Mouse (Mus musculus) bone marrow macrophage, adult 2 months (primary cell): ENCODE results near the gene Ctss. TPM values are rescaled to one million over a fixed set of nuclear protein-coding genes. Genes with fewer than 3 reads are reported as not detected.
"Not testable (repeated sequence)": the region's sequence is repeated elsewhere in the genome, so short reads cannot be mapped to it uniquely, and the experiment has no call there.

Experiments used
- H3K27ac ChIP-seq: 2 replicates; pipeline ENCODE4 v1.5.1; 2012; ENCODE audit warnings: low read depth, low read length; ENCODE audit not compliant: insufficient read depth
- H3K4me1 ChIP-seq: 2 replicates; pipeline ENCODE4 v1.6.1; 2012; ENCODE audit warnings: low read length; ENCODE audit not compliant: control insufficient read depth, insufficient read depth
- H3K4me3 ChIP-seq: 2 replicates; pipeline ENCODE4 v1.5.1; 2012; ENCODE audit warnings: mild to moderate bottlenecking, low read length, moderate library complexity; ENCODE audit not compliant: insufficient read depth
- CTCF ChIP-seq: IDR thresholded peaks from 2 replicates; pipeline ENCODE4 v1.5.1; 2012; ENCODE audit warnings: low read depth, mild to moderate bottlenecking, low read length, moderate library complexity
- POLR2A ChIP-seq: IDR thresholded peaks from 2 replicates; pipeline ENCODE4 v1.6.1; 2012; ENCODE audit warnings: mild to moderate bottlenecking, low read depth, low read length, borderline replicate concordance
- polyA plus RNA-seq: library from polyadenylated mRNA; stranded (reverse); fragments of >200 nt; gene quantifications from 2 replicates; pipeline ENCODE4 v1.2.4, GENCODE M21; 2012; ENCODE audit not compliant: missing spikeins, insufficient read depth, insufficient read length

The Ctss gene
- polyA plus RNA-seq, 1 experiment: 5,285 TPM

GRCm38 (mm10) chr3:95529814-95530213 lies 3.2 kb downstream of the Ctss start:
- Histone ChIP-seq H3K4me1 (peaks cover 23% of the 10 kb centered on the region), H3K27ac (peak overlapping the region; percentile 79), H3K4me3 (peak overlapping the region; percentile 37)
- TF ChIP-seq POLR2A (no peak), CTCF (no peak)

GRCm38 (mm10) chr3:95531025-95531424 lies 4.4 kb downstream of the Ctss start:
- H3K27ac ChIP-seq: 0 out of 2 replicates have a peak overlapping the region, but pooled peaks have one; percentile 5
- no peak overlapping the region for H3K4me3 ChIP-seq
- H3K4me1 ChIP-seq: peaks cover 21% of the 10 kb centered on the region
- TF ChIP-seq POLR2A: no peak
- TF ChIP-seq CTCF: no peak

GRCm38 (mm10) chr3:95533364-95533763 lies 6.8 kb downstream of the Ctss start:
- no peak overlapping the region for H3K4me3 ChIP-seq
- no peak overlapping the region for H3K27ac ChIP-seq
- TF ChIP-seq POLR2A (no peak), CTCF (no peak)
- H3K4me1 ChIP-seq: peaks cover 18% of the 10 kb centered on the region

GRCm38 (mm10) chr3:95534927-95535326 lies 8.3 kb downstream of the Ctss start:
- no peak overlapping the region for H3K4me3 ChIP-seq
- TF ChIP-seq POLR2A (no peak), CTCF (no peak)
- H3K27ac ChIP-seq: no peak overlapping the region
- peaks cover 11% of the 10 kb centered on the region for H3K4me1 ChIP-seq

- no peak overlapping the region for H3K4me3 ChIP-seq
- no peaks in the 10 kb centered on the region for H3K4me1 ChIP-seq
- no peak overlapping the region for H3K27ac ChIP-seq
- TF ChIP-seq POLR2A (no peak), CTCF (no peak)
Measured at GRCm38 (mm10) chr3:95538936-95539335, 12.3 kb downstream of the Ctss start.

- no peaks in the 10 kb centered on the region for H3K4me1 ChIP-seq
- H3K27ac ChIP-seq: no peak overlapping the region
- TF ChIP-seq CTCF (no peak), POLR2A (no peak)
- no peak overlapping the region for H3K4me3 ChIP-seq
Measured at GRCm38 (mm10) chr3:95539837-95540236, 13.3 kb downstream of the Ctss start.

- not testable (repeated sequence) for H3K4me3 ChIP-seq, H3K27ac ChIP-seq, H3K4me1 ChIP-seq
Measured at GRCm38 (mm10) chr3:95541186-95541585, 14.6 kb downstream of the Ctss start.

GRCm38 (mm10) chr3:95542171-95542570 lies 15.6 kb downstream of the Ctss start:
- TF ChIP-seq POLR2A (no peak), CTCF (no peak)
- Histone ChIP-seq H3K27ac (no peak overlapping the region), H3K4me3 (no peak overlapping the region), H3K4me1 (no peaks in the 10 kb centered on the region)

- TF ChIP-seq POLR2A (no peak), CTCF (no peak)
Measured at GRCm38 (mm10) chr3:95542981-95543380, 16.4 kb downstream of the Ctss start.

GRCm38 (mm10) chr3:95550176-95550575 lies 23.6 kb downstream of the Ctss start:
- H3K4me3 ChIP-seq: no peak overlapping the region
- H3K4me1 ChIP-seq: 0 out of 2 replicates have a peak, but pooled peaks cover 2% of the 10 kb centered on the region
- H3K27ac ChIP-seq: no peak overlapping the region
- TF ChIP-seq POLR2A (no peak), CTCF (no peak)

More at GRCm38 (mm10) chr3:95542981-95543380, 16.4 kb downstream of the Ctss start:
- no peak overlapping the region for H3K27ac ChIP-seq
- H3K4me3 ChIP-seq: no peak overlapping the region
- H3K4me1 ChIP-seq: no peaks in the 10 kb centered on the region

- TF ChIP-seq POLR2A: no peak
- TF ChIP-seq CTCF: no peak
Measured at GRCm38 (mm10) chr3:95553986-95554385, 27.4 kb downstream of the Ctss start.

More at GRCm38 (mm10) chr3:95553986-95554385, 27.4 kb downstream of the Ctss start:
- Histone ChIP-seq H3K27ac (no peak overlapping the region), H3K4me1 (0 out of 2 replicates have a peak, but pooled peaks cover 2% of the 10 kb centered on the region), H3K4me3 (no peak overlapping the region)
